Mouse (Mus musculus): Measurements from ENCODE around the gene Osm.

DNA sequence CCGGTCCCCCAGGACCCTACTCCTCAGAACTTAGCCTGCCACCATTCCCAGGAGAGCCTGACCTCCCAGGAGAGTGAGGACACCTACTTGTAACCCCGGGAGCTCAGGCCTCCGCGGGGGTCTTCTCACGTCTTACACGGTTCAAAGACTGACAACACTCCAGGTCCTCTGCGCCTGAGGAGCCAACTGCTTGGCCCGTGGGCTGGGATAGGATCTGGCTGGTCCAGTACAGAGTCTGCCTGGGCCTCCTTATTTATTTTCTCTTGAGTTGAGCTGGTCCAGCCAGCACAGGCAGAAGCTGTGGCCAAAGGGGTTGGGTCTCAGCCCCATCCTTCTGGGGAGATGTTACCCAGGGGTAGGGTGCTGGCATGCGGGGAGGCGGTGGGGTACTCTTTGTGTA is 21.2 kb upstream of the Osm start:
- TF ChIP-seq CTCF (IDR thresholded peaks at IDR 0.05; ENCODE audit: low read depth) (no peak), EP300 (IDR thresholded peaks at IDR 0.05; ENCODE audit: low read depth) (no peak)

All from heart, postnatal 0 days (tissue).